Mouse (Mus musculus) stomach, embryonic 16.5 days (tissue): ENCODE measurements at regions not wholly inside any gene's neighbourhood (a gene's known extent, or its start where the extent isn't known, plus 50 kb on each side); places are given as distances from the start of the nearest gene placed in this dataset.

Source experiments
- ATAC-seq: fragments of 200-750 bp; cut with Nextera tagmentation; 2 replicates; pipeline ENCODE4 v1.8.0; 2017; ENCODE audit warnings: moderate number of reproducible peaks, moderate TSS enrichment; ENCODE audit not compliant: insufficient read depth, low FRiP score
- H3K27ac ChIP-seq: fragments of 300-500 bp; sonication (generic); 2 replicates; pipeline ENCODE4 v1.5.1; 2014; ENCODE audit warnings: low read length
- H3K27me3 ChIP-seq: fragments of 300-500 bp; sonication (generic); 2 replicates; pipeline ENCODE4 v1.6.1; 2014; ENCODE audit warnings: low read length, control low read depth, mixed read lengths; ENCODE audit not compliant: control insufficient read depth, insufficient read depth
- H3K36me3 ChIP-seq: fragments of 300-500 bp; sonication (generic); 2 replicates; pipeline ENCODE4 v1.6.1; 2014; ENCODE audit warnings: low read length; ENCODE audit not compliant: control insufficient read depth, insufficient read depth
- H3K4me1 ChIP-seq: fragments of 300-500 bp; sonication (generic); 2 replicates; pipeline ENCODE4 v1.6.1; 2014; ENCODE audit warnings: low read length, control low read depth, mixed read lengths; ENCODE audit not compliant: control insufficient read depth, insufficient read depth
- H3K4me2 ChIP-seq: fragments of 300-500 bp; sonication (generic); 2 replicates; pipeline ENCODE4 v1.6.1; 2014; ENCODE audit warnings: low read depth, low read length, mixed read lengths
- H3K4me3 ChIP-seq: fragments of 300-500 bp; sonication (generic); replicated peaks from 2 replicates; pipeline ENCODE4 v1.5.1; 2014; ENCODE audit warnings: mild to moderate bottlenecking, low read length
- H3K9ac ChIP-seq: fragments of 300-500 bp; sonication (generic); 2 replicates; pipeline ENCODE4 v1.6.1; 2014; ENCODE audit warnings: low read length
- H3K9me3 ChIP-seq: fragments of 300-500 bp; sonication (generic); replicated peaks from 2 replicates; pipeline ENCODE4 v1.6.1; 2016; ENCODE audit warnings: low read length, control low read depth; ENCODE audit not compliant: control insufficient read depth
- WGBS: fragments of 180-500 bp; shearing (Covaris S2); extraction: QIAGEN DNeasy Blood & Tissue Kit; methylation state at CpG from one replicate; pipeline ENCODE4 v1.1.7; 2014; 5-methylcytosine and 5-hydroxymethylcytosine counted together

GRCm38 (mm10) chr14:103962303-103962881 is 118.2 kb upstream of the Ednrb start:
- H3K27me3 ChIP-seq: no peaks in the 10 kb centered on the region
- no peaks in the 10 kb centered on the region for H3K36me3 ChIP-seq
- ATAC-seq: no peak
- H3K4me1 ChIP-seq: no peaks in the 10 kb centered on the region
- H3K9ac ChIP-seq: no peak overlapping the region
- 63% methylated on average over 11 of the region's 11 CpGs for WGBS
- no peaks in the 10 kb centered on the region for H3K9me3 ChIP-seq
- no peak overlapping the region for H3K27ac ChIP-seq
- no peak overlapping the region for H3K4me3 ChIP-seq
- H3K4me2 ChIP-seq: no peak overlapping the region

GRCm38 (mm10) chr14:103951899-103952298 is 107.7 kb upstream of the Ednrb start:
- Histone ChIP-seq H3K27me3 (no peaks in the 10 kb centered on the region), H3K4me3 (no peak overlapping the region), H3K36me3 (no peaks in the 10 kb centered on the region), H3K9me3 (no peaks in the 10 kb centered on the region), H3K27ac (no peak overlapping the region), H3K9ac (no peak overlapping the region), H3K4me2 (no peak overlapping the region), H3K4me1 (no peaks in the 10 kb centered on the region)
- no peak for ATAC-seq
- WGBS: 78% methylated on average over 6 of the region's 6 CpGs

- Histone ChIP-seq H3K27ac (no peak overlapping the region), H3K27me3 (no peaks in the 10 kb centered on the region), H3K4me3 (no peak overlapping the region), H3K4me1 (no peaks in the 10 kb centered on the region; the same call in 1 of the 2 replicates), H3K9ac (no peak overlapping the region), H3K4me2 (no peak overlapping the region), H3K9me3 (no peaks in the 10 kb centered on the region), H3K36me3 (no peaks in the 10 kb centered on the region)
- ATAC-seq: no peak
- 54% methylated on average over 6 of the region's 6 CpGs for WGBS
Observed at GRCm38 (mm10) chr14:103949950-103950349, 105.7 kb upstream of the Ednrb start.

- no peak for ATAC-seq
- H3K4me2 ChIP-seq: no peak overlapping the region
- H3K9me3 ChIP-seq: no peaks in the 10 kb centered on the region
Observed at GRCm38 (mm10) chr14:103948026-103948777, 104.0 kb upstream of the Ednrb start.

GRCm38 (mm10) chr14:103945753-103946152 is 101.6 kb upstream of the Ednrb start:
- H3K4me2 ChIP-seq: no peak overlapping the region
- no peak overlapping the region for H3K27ac ChIP-seq
- WGBS: 31% methylated on average over 1 of the region's 1 CpGs
- H3K36me3 ChIP-seq: no peaks in the 10 kb centered on the region
- no peak overlapping the region for H3K4me3 ChIP-seq
- H3K27me3 ChIP-seq: no peaks in the 10 kb centered on the region
- H3K9me3 ChIP-seq: no peaks in the 10 kb centered on the region
- ATAC-seq: no peak
- H3K4me1 ChIP-seq: no peaks in the 10 kb centered on the region; the same call in 1 of the 2 replicates
- H3K9ac ChIP-seq: no peak overlapping the region

More at GRCm38 (mm10) chr14:103948026-103948777, 104.0 kb upstream of the Ednrb start:
- no peaks in the 10 kb centered on the region for H3K27me3 ChIP-seq
- no peaks in the 10 kb centered on the region; the same call in 1 of the 2 replicates for H3K4me1 ChIP-seq
- no peaks in the 10 kb centered on the region for H3K36me3 ChIP-seq
- WGBS: 53% methylated on average over 3 of the region's 3 CpGs
- H3K4me3 ChIP-seq: no peak overlapping the region
- H3K9ac ChIP-seq: no peak overlapping the region
- no peak overlapping the region for H3K27ac ChIP-seq

- no peaks in the 10 kb centered on the region for H3K9me3 ChIP-seq
- H3K36me3 ChIP-seq: no peaks in the 10 kb centered on the region
- ATAC-seq: no peak
- H3K27me3 ChIP-seq: no peaks in the 10 kb centered on the region
- no peak overlapping the region for H3K9ac ChIP-seq
- H3K4me2 ChIP-seq: no peak overlapping the region
- no peak overlapping the region for H3K27ac ChIP-seq
- whole genome bisulfite sequencing: 15% methylated on average over 3 of the region's 3 CpGs
- no peaks in the 10 kb centered on the region for H3K4me1 ChIP-seq
- H3K4me3 ChIP-seq: no peak overlapping the region
Observed at GRCm38 (mm10) chr14:103939867-103940266, 95.7 kb upstream of the Ednrb start.

- no peak for ATAC-seq
- no peaks in the 10 kb centered on the region for H3K9me3 ChIP-seq
Observed at GRCm38 (mm10) chr14:103938937-103939336, 94.7 kb upstream of the Ednrb start.

GRCm38 (mm10) chr14:103938201-103938600 is 94.0 kb upstream of the Ednrb start:
- Histone ChIP-seq H3K27ac (no peak overlapping the region), H3K4me1 (no peaks in the 10 kb centered on the region), H3K9ac (no peak overlapping the region), H3K36me3 (no peaks in the 10 kb centered on the region), H3K27me3 (no peaks in the 10 kb centered on the region), H3K4me2 (no peak overlapping the region), H3K9me3 (no peaks in the 10 kb centered on the region), H3K4me3 (no peak overlapping the region)
- ATAC-seq: no peak
- 85% methylated on average over 9 of the region's 9 CpGs for WGBS

More at GRCm38 (mm10) chr14:103938937-103939336, 94.7 kb upstream of the Ednrb start:
- no peak overlapping the region for H3K4me2 ChIP-seq
- no peaks in the 10 kb centered on the region for H3K4me1 ChIP-seq
- H3K36me3 ChIP-seq: no peaks in the 10 kb centered on the region
- no peak overlapping the region for H3K4me3 ChIP-seq
- no peak overlapping the region for H3K27ac ChIP-seq
- WGBS: 82% methylated on average over 5 of the region's 5 CpGs
- no peaks in the 10 kb centered on the region for H3K27me3 ChIP-seq
- no peak overlapping the region for H3K9ac ChIP-seq

- no peak for ATAC-seq
- 80% methylated on average over 6 of the region's 6 CpGs for WGBS
- no peak overlapping the region for H3K4me2 ChIP-seq
Observed at GRCm38 (mm10) chr14:103937700-103938099, 93.5 kb upstream of the Ednrb start.

More at GRCm38 (mm10) chr14:103937700-103938099, 93.5 kb upstream of the Ednrb start:
- Histone ChIP-seq H3K36me3 (no peaks in the 10 kb centered on the region), H3K4me3 (no peak overlapping the region), H3K27me3 (no peaks in the 10 kb centered on the region), H3K4me1 (no peaks in the 10 kb centered on the region), H3K9me3 (no peaks in the 10 kb centered on the region), H3K27ac (no peak overlapping the region), H3K9ac (no peak overlapping the region)
